Mouse (Mus musculus) liver, embryonic 14.5 days (tissue): ENCODE data around the gene Psip1. TPM values are rescaled to one million over a fixed set of nuclear protein-coding genes. Genes with fewer than 3 reads are reported as not detected.

Experiments used
- ATAC-seq: fragments of 200-750 bp; cut with Nextera tagmentation; 2 replicates; pipeline ENCODE4 v1.8.0; 2017; ENCODE audit warnings: moderate number of reproducible peaks, mild to moderate bottlenecking, moderate library complexity; ENCODE audit not compliant: insufficient read depth
- DNase-seq, 3 experiments: peaks; one replicate each; pipeline ENCODE4 v3.0.0-alpha.2; 2012 to 2013; ENCODE audit warnings: low read depth in 3 of 3, low spot score in 3 of 3
- H3K27ac ChIP-seq: fragments of 300-500 bp; sonication (generic); 2 replicates; pipeline ENCODE4 v1.5.1; 2014; ENCODE audit warnings: moderate library complexity, mild to moderate bottlenecking, control low read depth, inconsistent platforms
- H3K27me3 ChIP-seq: fragments of 300-500 bp; sonication (generic); 2 replicates; pipeline ENCODE4 v1.6.1; 2014; ENCODE audit warnings: mild to moderate bottlenecking, low read length, moderate library complexity; ENCODE audit not compliant: control insufficient read depth, insufficient read depth
- H3K36me3 ChIP-seq: fragments of 300-500 bp; sonication (generic); replicated peaks from 2 replicates; pipeline ENCODE4 v1.6.1; 2014; ENCODE audit warnings: low read depth; ENCODE audit not compliant: control insufficient read depth, insufficient read depth
- H3K4me1 ChIP-seq, 2 experiments: fragments of 200-500 bp in 1 of 2; fragments of 300-500 bp in 1 of 2; sonication (generic) in 1 of 2; replicated peaks; 2 replicates each; pipeline ENCODE4 v1.6.1; 2012 to 2014; ENCODE audit warnings: antibody characterized with exemption in 1 of 2, inconsistent platforms in 1 of 2, low read length in 1 of 2; ENCODE audit not compliant: control insufficient read depth in 2 of 2, insufficient read depth in 2 of 2
- H3K4me2 ChIP-seq: fragments of 300-500 bp; sonication (generic); 2 replicates; pipeline ENCODE4 v1.6.1; 2014; ENCODE audit warnings: low read depth, mild to moderate bottlenecking, control low read depth, moderate library complexity
- H3K4me3 ChIP-seq, 2 experiments: fragments of 200-500 bp in 1 of 2; fragments of 300-500 bp in 1 of 2; sonication (generic) in 1 of 2; 2 replicates each; pipeline ENCODE4 v1.5.1; 2012 to 2014; ENCODE audit warnings: low read depth in 2 of 2, low read length in 2 of 2, mild to moderate bottlenecking in 2 of 2, control low read depth in 1 of 2, inconsistent platforms in 1 of 2, moderate library complexity in 1 of 2; ENCODE audit not compliant: insufficient read depth in 1 of 2
- H3K9ac ChIP-seq: fragments of 300-500 bp; sonication (generic); replicated peaks from 2 replicates; pipeline ENCODE4 v1.6.1; 2014; ENCODE audit warnings: mild to moderate bottlenecking, control low read depth, moderate library complexity
- H3K9me3 ChIP-seq: fragments of 300-500 bp; sonication (generic); 2 replicates; pipeline ENCODE4 v1.6.1; 2016; ENCODE audit warnings: low read length, mixed read lengths; ENCODE audit not compliant: control insufficient read depth
- CTCF ChIP-seq: IDR thresholded peaks from 2 replicates; pipeline ENCODE4 v1.5.1; 2016; ENCODE audit warnings: antibody characterized with exemption, low read depth, control low read depth
- EP300 ChIP-seq: IDR thresholded peaks from 2 replicates; pipeline ENCODE4 v1.6.1; 2016; ENCODE audit warnings: antibody characterized with exemption, low read depth
- WGBS: fragments of 180-500 bp; shearing (Covaris S2); extraction: QIAGEN DNeasy Blood & Tissue Kit; methylation state at CpG from one replicate; pipeline ENCODE4 v1.1.7; 2014; ENCODE audit not compliant: insufficient replicate concordance; 5-methylcytosine and 5-hydroxymethylcytosine counted together
- polyA plus RNA-seq, 2 experiments: library from polyadenylated mRNA; depleted of rRNA in 1 of 2; stranded (reverse) in 1 of 2; unstranded in 1 of 2; fragments of >200 nt; fragmentation: Nextera tagmentation in 1 of 2; extraction: Ambion mirVana in 1 of 2; gene quantifications; 2 replicates each; pipeline versions ENCODE4 v1.2.1 to v1.2.3; 2012 to 2014

The Psip1 gene
- polyA plus RNA-seq, 2 experiments: 41.4 to 54.7 TPM

- H3K4me2 ChIP-seq: peak overlapping the region; percentile 98
- ATAC-seq (no peak), DNase-seq (no peak)
- no peak overlapping the region for H3K4me3 ChIP-seq
- no peak overlapping the region for H3K27ac ChIP-seq
- H3K9me3 ChIP-seq: no peaks in the 10 kb centered on the region
- no peak for TF ChIP-seq CTCF
- TF ChIP-seq EP300: no peak
- H3K9ac ChIP-seq: no peak overlapping the region
- H3K4me1 ChIP-seq: peaks cover 13 to 15% of the 10 kb centered on the region in 2 experiments
- no peaks in the 10 kb centered on the region for H3K36me3 ChIP-seq
- 27% methylated on average over 6 of the region's 6 CpGs for WGBS
- no peaks in the 10 kb centered on the region for H3K27me3 ChIP-seq
Measured at GRCm38 (mm10) chr4:83526988-83527334, 40.7 kb upstream of the Psip1 start.

GRCm38 (mm10) chr4:83526270-83526987, 40.2 kb upstream of the Psip1 start:
- TF ChIP-seq CTCF (no peak), EP300 (no peak)
- H3K9me3 ChIP-seq: no peaks in the 10 kb centered on the region
- peaks cover 13 to 15% of the 10 kb centered on the region in 2 experiments for H3K4me1 ChIP-seq
- H3K27me3 ChIP-seq: no peaks in the 10 kb centered on the region
- peak in 1 of 3 experiments; percentile 14 for DNase-seq
- WGBS: 18% methylated on average over 13 of the region's 13 CpGs
- H3K9ac ChIP-seq: no peak overlapping the region; the same call in none of the 2 replicates
- H3K4me3 ChIP-seq: peak overlapping the region; percentile 83 to 94
- peak overlapping the region; percentile 98 for H3K4me2 ChIP-seq
- ATAC-seq: no peak
- no peaks in the 10 kb centered on the region for H3K36me3 ChIP-seq
- H3K27ac ChIP-seq: peak overlapping the region; percentile 18; the same call in 1 of the 2 replicates

GRCm38 (mm10) chr4:83525690-83526055, 39.4 kb upstream of the Psip1 start:
- peak; percentile 20 to 47 (median 37) for DNase-seq
- TF ChIP-seq CTCF: no peak
- no peak for TF ChIP-seq EP300
- H3K4me3 ChIP-seq: peak overlapping the region; percentile 83 to 94

GRCm38 (mm10) chr4:83524843-83525689, 38.8 kb upstream of the Psip1 start, which contains the start of gene Ccdc171:
TSS of gene Ccdc171 (plus strand) at chr4:83525545.
- WGBS: under 1% methylated on average over 72 of the region's 73 CpGs
- peak; percentile 97 for ATAC-seq

More at GRCm38 (mm10) chr4:83525690-83526055, 39.4 kb upstream of the Psip1 start:
- Histone ChIP-seq H3K27me3 (no peaks in the 10 kb centered on the region), H3K36me3 (no peaks in the 10 kb centered on the region), H3K9me3 (no peaks in the 10 kb centered on the region), H3K4me2 (peak overlapping the region; percentile 98), H3K4me1 (peaks cover 13 to 15% of the 10 kb centered on the region in 2 experiments), H3K27ac (peak overlapping the region; percentile 77), H3K9ac (peak overlapping the region; percentile 84)
- ATAC-seq: peak; percentile 57
- WGBS: 1% methylated on average over 18 of the region's 18 CpGs

GRCm38 (mm10) chr4:83524456-83524842, 38.2 kb upstream of the Psip1 start:
- Histone ChIP-seq H3K4me3 (peak overlapping the region; percentile 68 to 94), H3K4me2 (peak overlapping the region; percentile 98), H3K9ac (peak overlapping the region; percentile 82), H3K36me3 (no peaks in the 10 kb centered on the region), H3K9me3 (no peaks in the 10 kb centered on the region), H3K4me1 (peaks cover 13 to 15% of the 10 kb centered on the region in 2 experiments), H3K27me3 (no peaks in the 10 kb centered on the region), H3K27ac (peak overlapping the region; percentile 76)
- ATAC-seq (no peak), DNase-seq (peak; percentile 42 to 54 (median 46))
- TF ChIP-seq CTCF: no peak
- peak; percentile 46; the same call in 1 of the 2 replicates for TF ChIP-seq EP300
- 7% methylated on average over 6 of the region's 6 CpGs for WGBS

More at GRCm38 (mm10) chr4:83524843-83525689, 38.8 kb upstream of the Psip1 start, which contains the start of gene Ccdc171:
- no peak for TF ChIP-seq CTCF
- TF ChIP-seq EP300: no peak
- H3K4me2 ChIP-seq: peak within 1 kb of the TSS; percentile 98
- peaks cover 13 to 15% of the 10 kb centered on the region in 2 experiments for H3K4me1 ChIP-seq
- H3K9ac ChIP-seq: peak within 1 kb of the TSS; percentile 84
- no peaks in the 10 kb centered on the region for H3K27me3 ChIP-seq
- H3K36me3 ChIP-seq: no peaks in the 10 kb centered on the region
- no peaks in the 10 kb centered on the region for H3K9me3 ChIP-seq
- peak within 1 kb of the TSS; percentile 77 for H3K27ac ChIP-seq
- peak; percentile 88 to 93 (median 91) for DNase-seq
- peak within 1 kb of the TSS; percentile 83 to 94 for H3K4me3 ChIP-seq
